Mouse (Mus musculus): ENCODE measurements around the gene Cox5b. TPM values are rescaled to one million over a fixed set of nuclear protein-coding genes. Genes with fewer than 3 reads are reported as not detected.
"Not testable (repeated sequence)": the region's sequence is repeated elsewhere in the genome, so short reads cannot be mapped to it uniquely, and the experiment has no call there.

The Cox5b gene
- total RNA-seq, 2 experiments from 2014 or later: 533 to 600 TPM

DNA sequence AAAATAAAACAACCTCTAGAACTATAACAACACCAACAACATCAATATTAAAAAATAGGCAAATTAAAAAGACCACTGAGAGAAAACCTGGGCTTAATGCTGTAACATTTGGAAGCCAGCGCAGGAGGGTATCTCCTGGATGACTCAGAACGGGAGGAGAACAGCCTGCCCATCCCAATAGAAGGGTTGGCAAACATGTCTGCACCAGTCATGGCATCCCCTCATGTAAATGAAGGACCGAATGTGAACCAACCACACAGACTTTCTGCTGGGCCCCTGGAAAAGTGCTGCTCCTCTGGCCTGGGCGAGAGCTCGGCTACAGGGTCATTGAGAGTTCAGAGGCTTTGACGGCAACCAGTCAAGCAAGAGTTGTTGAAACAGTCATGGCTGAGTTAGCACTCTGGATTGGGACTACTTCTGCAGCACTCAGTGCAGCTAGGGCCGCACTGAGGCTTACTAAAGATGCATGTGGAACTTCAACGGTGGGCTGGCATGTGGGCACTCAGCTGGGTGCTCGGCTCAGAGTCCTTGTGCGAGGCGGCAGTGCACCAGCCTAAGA is 26.0 kb upstream of the Cox5b start:
- TF ChIP-seq CTCF (IDR thresholded peaks at IDR 0.05): no peak
- DNase-seq (ENCODE audit: extremely low spot score in 1 of 2, low spot score in 2 of 2): no peak
- H3K27ac ChIP-seq: no peak overlapping the region
- intact Hi-C loops (cut with DNase I): no loop called here
- no peak overlapping the region for H3K4me3 ChIP-seq

DNA sequence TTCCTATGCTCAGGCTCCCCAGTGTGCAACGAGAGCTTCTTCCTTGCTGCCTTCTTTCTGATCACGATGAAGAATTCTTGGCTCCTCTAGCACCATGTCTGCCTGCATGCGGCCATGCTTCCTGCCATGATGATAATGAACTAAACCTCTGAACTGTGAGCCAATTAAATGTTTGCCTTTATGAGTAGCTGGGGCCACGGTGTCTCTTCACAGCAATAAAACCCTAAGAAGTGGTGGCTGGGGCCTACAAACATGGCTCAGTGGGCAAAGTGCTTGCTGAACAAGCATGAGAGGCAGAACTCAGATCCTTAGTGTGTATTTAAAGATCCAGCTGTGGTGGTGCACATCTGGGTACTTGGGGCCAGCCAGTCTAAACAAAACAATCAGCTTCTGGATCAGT is 25.3 kb upstream of the Cox5b start:
- no peak for DNase-seq (ENCODE audit: extremely low spot score in 1 of 2, low spot score in 2 of 2)
- intact Hi-C loops (cut with DNase I): no loop called here
- Histone ChIP-seq H3K27ac (no peak overlapping the region), H3K4me3 (no peak overlapping the region)
- no peak for TF ChIP-seq CTCF (IDR thresholded peaks at IDR 0.05)

- H3K4me3 ChIP-seq; intact Hi-C loops (cut with DNase I); H3K27ac ChIP-seq; DNase-seq (ENCODE audit: extremely low spot score in 1 of 2, low spot score in 2 of 2): not testable (repeated sequence)
These were observed 23.2 kb upstream of the Cox5b start for GRCm38 (mm10) chr1:36668007-36668406.

DNA sequence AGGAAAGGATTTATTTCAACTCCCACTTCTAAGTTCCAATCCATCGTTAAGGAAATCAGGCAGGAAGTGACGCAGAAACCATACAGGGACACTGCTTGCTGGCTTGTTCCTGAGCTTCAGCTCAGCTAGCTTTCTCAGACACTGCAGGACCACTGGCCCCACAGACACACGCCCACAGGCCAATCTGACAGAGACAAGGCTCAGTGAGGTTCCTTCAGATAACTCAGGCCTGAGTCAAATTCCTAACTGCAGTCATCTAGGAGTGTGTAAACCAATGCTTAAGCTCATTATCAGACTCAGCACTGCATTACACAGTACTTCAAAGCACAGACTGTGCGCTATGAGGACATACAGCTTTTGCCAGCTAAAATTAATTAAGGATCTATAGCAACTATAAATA is 21.0 kb upstream of the Cox5b start:
- intact Hi-C loops (cut with DNase I): no loop called here
- Histone ChIP-seq H3K27ac (no peak overlapping the region), H3K4me3 (no peak overlapping the region)
- DNase-seq (ENCODE audit: extremely low spot score in 1 of 2, low spot score in 2 of 2): no peak
- TF ChIP-seq CTCF (IDR thresholded peaks at IDR 0.05): no peak

DNA sequence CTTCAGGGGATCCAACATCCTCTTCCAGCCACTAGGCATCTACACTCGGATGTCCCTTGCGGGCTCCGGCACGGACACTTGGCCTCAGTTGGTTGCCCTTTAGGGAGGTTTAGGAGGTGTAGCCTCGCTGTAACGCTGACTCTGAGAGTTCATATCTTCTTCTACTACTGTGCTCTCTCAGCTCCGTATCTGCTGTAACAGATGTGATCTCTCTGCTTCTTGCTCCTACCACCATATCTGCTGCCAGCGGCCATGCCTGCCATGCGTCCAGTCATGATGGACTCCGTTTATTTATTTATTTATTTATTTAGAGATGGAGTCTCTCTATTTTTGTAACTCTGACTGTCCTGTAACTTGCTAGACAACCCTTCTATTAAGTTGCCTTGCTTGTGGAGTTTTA is 20.0 kb upstream of the Cox5b start:
- no peak overlapping the region for H3K4me3 ChIP-seq
- intact Hi-C loops (cut with DNase I): no loop called here
- no peak overlapping the region for H3K27ac ChIP-seq
- DNase-seq (ENCODE audit: extremely low spot score in 1 of 2, low spot score in 2 of 2): no peak
- no peak for TF ChIP-seq CTCF (IDR thresholded peaks at IDR 0.05)

- Histone ChIP-seq H3K4me3 (no peak overlapping the region), H3K27ac (no peak overlapping the region)
- intact Hi-C loops (cut with DNase I): no loop called here
- TF ChIP-seq CTCF (IDR thresholded peaks at IDR 0.05): no peak
- no peak for DNase-seq (ENCODE audit: extremely low spot score in 1 of 2, low spot score in 2 of 2)
These were observed 18.4 kb upstream of the Cox5b start for GRCm38 (mm10) chr1:36672648-36673350.

DNA sequence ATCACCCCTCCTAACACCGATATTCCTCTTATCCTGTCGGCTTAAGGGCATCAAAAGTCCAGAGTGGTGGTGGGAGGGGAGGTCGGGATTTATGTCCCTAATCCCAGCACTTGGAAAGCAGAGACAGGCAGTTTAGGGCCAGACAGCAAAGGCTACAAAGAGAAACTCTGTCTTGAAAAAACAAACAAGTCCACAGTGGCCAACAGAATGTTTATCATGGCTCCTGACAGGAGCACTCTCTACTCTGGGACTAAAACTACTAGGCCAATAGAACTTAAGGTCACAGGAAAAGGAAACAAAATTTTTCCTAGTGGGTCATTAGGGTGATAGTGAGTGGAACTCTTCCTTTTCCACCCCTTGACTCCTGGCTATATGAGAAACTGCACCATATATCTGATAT is 16.3 kb upstream of the Cox5b start:
- H3K27ac ChIP-seq: no peak overlapping the region
- no peak for DNase-seq (ENCODE audit: extremely low spot score in 1 of 2, low spot score in 2 of 2)
- H3K4me3 ChIP-seq: no peak overlapping the region
- intact Hi-C loops (cut with DNase I): no loop called here
- TF ChIP-seq CTCF (IDR thresholded peaks at IDR 0.05): no peak

GRCm38 (mm10) chr1:36680893-36681292 is 10.4 kb upstream of the Cox5b start:
- intact Hi-C loops (cut with DNase I): no loop called here
- H3K4me3 ChIP-seq: no peak overlapping the region
- no peak for DNase-seq (ENCODE audit: extremely low spot score in 1 of 2, low spot score in 2 of 2)
- no peak for TF ChIP-seq CTCF (IDR thresholded peaks at IDR 0.05)
- no peak overlapping the region for H3K27ac ChIP-seq

- no peak for DNase-seq (ENCODE audit: extremely low spot score in 1 of 2, low spot score in 2 of 2)
- H3K27ac ChIP-seq: no peak within 1 kb of the TSS
- intact Hi-C loops (cut with DNase I): no loop called here
- H3K4me3 ChIP-seq: no peak within 1 kb of the TSS
- no peak for TF ChIP-seq CTCF (IDR thresholded peaks at IDR 0.05)
These were observed 8.5 kb upstream of the Cox5b start, which contains the start of gene Fam178b for GRCm38 (mm10) chr1:36682620-36683355. Fam178b (minus strand) TSS chr1:36683183.

DNA sequence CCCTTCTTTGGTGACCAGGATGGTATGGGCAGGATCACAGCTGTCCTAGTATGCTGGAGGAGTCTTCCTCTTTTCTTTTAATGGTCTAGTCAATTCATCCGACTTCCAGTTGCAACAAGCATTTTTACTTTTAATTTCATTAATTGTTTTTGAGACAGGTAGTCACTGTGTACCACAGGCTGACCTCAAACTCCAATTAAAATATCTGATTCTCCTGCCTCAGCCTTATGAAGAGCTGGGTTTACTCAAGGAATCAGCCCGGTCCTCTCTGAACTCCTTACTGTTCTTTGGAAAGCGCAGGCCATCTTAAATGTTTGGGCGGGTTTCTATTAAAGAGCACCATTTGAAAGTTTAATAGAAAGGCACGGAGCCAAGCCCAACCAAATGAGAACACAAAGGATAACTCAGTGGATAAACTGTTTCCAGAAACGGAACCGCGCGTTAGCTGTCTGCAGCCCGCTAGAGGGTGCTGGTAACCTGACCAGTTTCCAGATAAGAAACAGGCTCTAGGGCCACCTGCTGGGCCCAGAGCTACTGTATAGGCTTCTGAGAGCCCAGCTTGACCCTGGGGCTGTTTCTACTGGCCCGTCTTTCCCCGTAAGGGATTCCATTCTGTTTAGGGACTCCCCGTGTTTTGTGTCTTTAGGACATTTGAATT is 7.3 kb upstream of the Cox5b start:
- Histone ChIP-seq H3K4me3 (no peak overlapping the region), H3K27ac (no peak overlapping the region)
- peak; percentile 77 to 79 for DNase-seq (ENCODE audit: extremely low spot score in 1 of 2, low spot score in 2 of 2)
- peak; percentile 95 for TF ChIP-seq CTCF (IDR thresholded peaks at IDR 0.05)
- intact Hi-C loops (cut with DNase I): loop anchor here (1.0 kb wide), 1 partner anchor 137 kb away; the partner anchor contains the start of gene Ankrd39

DNA sequence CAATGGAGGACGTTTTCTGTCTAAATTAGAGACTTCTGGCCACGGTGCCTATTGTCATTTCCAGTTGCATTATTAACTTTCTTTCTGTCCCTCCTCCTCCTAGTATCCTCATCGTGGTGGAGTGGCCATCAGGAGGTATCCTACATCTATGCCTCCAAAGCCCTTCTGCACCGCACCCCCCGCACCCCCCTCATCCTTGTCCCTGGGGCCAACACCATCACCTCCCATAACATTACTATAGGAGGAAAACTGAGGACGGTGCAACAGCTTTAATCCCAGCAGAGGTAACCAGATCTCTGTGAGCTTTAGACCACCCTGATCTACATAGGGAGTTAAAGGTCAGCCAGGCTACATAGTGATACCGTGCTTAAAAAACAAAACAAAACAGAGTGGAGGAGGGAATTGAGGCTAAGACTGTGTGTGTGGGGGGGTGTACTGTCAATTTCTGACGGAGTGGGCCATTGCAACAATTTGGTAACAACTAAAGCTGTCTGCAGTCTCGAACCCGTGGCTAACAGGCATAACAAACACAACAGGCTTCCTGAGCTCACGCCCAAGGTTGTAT is 496 bp upstream of the Cox5b start:
- H3K4me3 ChIP-seq: peak overlapping the region; percentile 85
- intact Hi-C loops (cut with DNase I): loop anchor here (5.0 kb wide), 1 partner anchor 323 kb away; the partner anchor contains the start of gene Kansl3
- peak overlapping the region; percentile 85 for H3K27ac ChIP-seq
- no peak for DNase-seq (ENCODE audit: extremely low spot score in 1 of 2, low spot score in 2 of 2)
- no peak for TF ChIP-seq CTCF (IDR thresholded peaks at IDR 0.05)

Data from left cerebral cortex, adult 2 months (tissue).